Mouse (Mus musculus) heart, postnatal 0 days (tissue): ENCODE data around the gene Tlx3. TPM values are rescaled to one million over a fixed set of nuclear protein-coding genes. Genes with fewer than 3 reads are reported as not detected.
A peak's percentile ranks its signal among the peaks of the same experiment; 100 is the strongest.

Experiments
- ATAC-seq: fragments of 200-750 bp; cut with Nextera tagmentation; 2 replicates; pipeline ENCODE4 v1.8.0; 2017; ENCODE audit warnings: low read depth, moderate number of reproducible peaks, moderate library complexity; ENCODE audit not compliant: insufficient read depth
- DNase-seq: peaks from one replicate; pipeline ENCODE4 v3.0.0-alpha.2; 2016; ENCODE audit warnings: low spot score
- H3K27ac ChIP-seq: fragments of 300-500 bp; sonication (generic); 2 replicates; pipeline ENCODE4 v1.5.1; 2014; ENCODE audit warnings: low read depth, mild to moderate bottlenecking
- H3K27me3 ChIP-seq: fragments of 300-500 bp; sonication (generic); 2 replicates; pipeline ENCODE4 v1.6.1; 2014; ENCODE audit warnings: low read length, mixed read lengths; ENCODE audit not compliant: control insufficient read depth, insufficient read depth
- H3K36me3 ChIP-seq: fragments of 300-500 bp; sonication (generic); replicated peaks from 2 replicates; pipeline ENCODE4 v1.6.1; 2014; ENCODE audit warnings: low read length, mixed read lengths; ENCODE audit not compliant: control insufficient read depth, insufficient read depth
- H3K4me1 ChIP-seq: fragments of 300-500 bp; sonication (generic); 2 replicates; pipeline ENCODE4 v1.6.1; 2014; ENCODE audit warnings: antibody characterized with exemption; ENCODE audit not compliant: control insufficient read depth, insufficient read depth
- H3K4me2 ChIP-seq: fragments of 300-500 bp; sonication (generic); 2 replicates; pipeline ENCODE4 v1.6.1; 2014; ENCODE audit warnings: low read depth, mild to moderate bottlenecking, low read length, moderate library complexity
- H3K4me3 ChIP-seq: fragments of 300-500 bp; sonication (generic); 2 replicates; pipeline ENCODE4 v1.5.1; 2014; ENCODE audit warnings: low read depth, low read length
- H3K9ac ChIP-seq: fragments of 300-500 bp; sonication (generic); replicated peaks from 2 replicates; pipeline ENCODE4 v1.6.1; 2014; ENCODE audit warnings: low read depth, low read length, mixed read lengths
- H3K9me3 ChIP-seq: fragments of 300-500 bp; sonication (generic); replicated peaks from 2 replicates; pipeline ENCODE4 v1.6.1; 2016; ENCODE audit warnings: low read length; ENCODE audit not compliant: control insufficient read depth
- CTCF ChIP-seq: IDR thresholded peaks from 2 replicates; pipeline ENCODE4 v1.5.1; 2016; ENCODE audit warnings: antibody characterized with exemption, control low read depth, low read depth
- EP300 ChIP-seq: IDR thresholded peaks from 2 replicates; pipeline ENCODE4 v1.6.1; 2016; ENCODE audit warnings: antibody characterized with exemption, low read depth
- WGBS: fragments of 180-500 bp; shearing (Covaris S2); extraction: QIAGEN DNeasy Blood & Tissue Kit; methylation state at CpG from one replicate; pipeline ENCODE4 v1.1.7; 2014; 5-methylcytosine and 5-hydroxymethylcytosine counted together
- polyA plus RNA-seq: library from polyadenylated mRNA; unstranded; fragments of >200 nt; fragmentation: Nextera tagmentation; extraction: Ambion mirVana; gene quantifications from 2 replicates; pipeline ENCODE4 v1.2.1, GENCODE M21; 2015
- total RNA-seq: library from RNA; depleted of rRNA; stranded (reverse); fragments of >200 nt; gene quantifications from 2 replicates; pipeline ENCODE4 v1.2.3, GENCODE M21; 2014; ENCODE audit warnings: low replicate concordance

Gene Tlx3
- total and polyA plus RNA-seq, 2 experiments from 2014 or later = not detected

GRCm38 (mm10) chr11:33181804-33182203 is 21.6 kb downstream of the Tlx3 start:
- H3K27ac ChIP-seq = no peak overlapping the region
- H3K4me1 ChIP-seq = peaks cover 5% of the 10 kb centered on the region; the same call in 1 of the 2 replicates
- no peak overlapping the region for H3K4me3 ChIP-seq
- ATAC-seq (no peak), DNase-seq (no peak)
- 82% methylated on average over 3 of the region's 3 CpGs for WGBS
- H3K36me3 ChIP-seq = no peaks in the 10 kb centered on the region
- H3K27me3 ChIP-seq = peaks cover 38% of the 10 kb centered on the region
- no peak overlapping the region for H3K9ac ChIP-seq
- no peak overlapping the region for H3K4me2 ChIP-seq
- H3K9me3 ChIP-seq = no peaks in the 10 kb centered on the region
- no peak for TF ChIP-seq EP300

GRCm38 (mm10) chr11:33180701-33181116 is 22.7 kb downstream of the Tlx3 start:
- no peak overlapping the region for H3K9ac ChIP-seq

GRCm38 (mm10) chr11:33179802-33180201 is 23.6 kb downstream of the Tlx3 start:
- Histone ChIP-seq H3K36me3 (no peaks in the 10 kb centered on the region), H3K9me3 (no peaks in the 10 kb centered on the region), H3K4me1 (peaks cover 5% of the 10 kb centered on the region; the same call in 1 of the 2 replicates), H3K4me2 (no peak overlapping the region), H3K4me3 (no peak overlapping the region), H3K27me3 (peaks cover 40% of the 10 kb centered on the region), H3K9ac (no peak overlapping the region), H3K27ac (no peak overlapping the region)
- WGBS = 80% methylated on average over 1 of the region's 1 CpGs
- DNase-seq (no peak), ATAC-seq (no peak)
- TF ChIP-seq CTCF (no peak), EP300 (no peak)

More at GRCm38 (mm10) chr11:33180701-33181116, 22.7 kb downstream of the Tlx3 start:
- Histone ChIP-seq H3K4me2 (peak overlapping the region; percentile 52), H3K27me3 (peaks cover 40% of the 10 kb centered on the region), H3K36me3 (no peaks in the 10 kb centered on the region), H3K9me3 (no peaks in the 10 kb centered on the region), H3K4me1 (peaks cover 5% of the 10 kb centered on the region; the same call in 1 of the 2 replicates), H3K27ac (no peak overlapping the region), H3K4me3 (peak overlapping the region; percentile 12; the same call in 1 of the 2 replicates)
- TF ChIP-seq EP300 = no peak
- TF ChIP-seq CTCF = no peak
- ATAC-seq (no peak), DNase-seq (no peak)
- 5% methylated on average over 18 of the region's 18 CpGs for WGBS

GRCm38 (mm10) chr11:33176525-33177245 is 26.7 kb downstream of the Tlx3 start:
- WGBS = 33% methylated on average over 20 of the region's 20 CpGs
- Histone ChIP-seq H3K4me1 (peaks cover 5% of the 10 kb centered on the region; the same call in 1 of the 2 replicates), H3K27ac (no peak overlapping the region), H3K4me3 (no peak overlapping the region), H3K36me3 (no peaks in the 10 kb centered on the region), H3K27me3 (peaks cover 44% of the 10 kb centered on the region), H3K9me3 (no peaks in the 10 kb centered on the region), H3K4me2 (no peak overlapping the region), H3K9ac (no peak overlapping the region)
- peak; percentile 67 for DNase-seq
- TF ChIP-seq CTCF (peak; percentile 91), EP300 (no peak)
- no peak for ATAC-seq

- H3K9ac ChIP-seq = no peak overlapping the region
- 66% methylated on average over 2 of the region's 3 CpGs for WGBS
- peaks cover 45% of the 10 kb centered on the region for H3K27me3 ChIP-seq
- peaks cover 4% of the 10 kb centered on the region; the same call in 1 of the 2 replicates for H3K4me1 ChIP-seq
- H3K36me3 ChIP-seq = no peaks in the 10 kb centered on the region
- no peak overlapping the region for H3K27ac ChIP-seq
- TF ChIP-seq EP300 (no peak), CTCF (no peak)
- ATAC-seq = no peak
- no peak overlapping the region for H3K4me3 ChIP-seq
- no peak for DNase-seq
- no peaks in the 10 kb centered on the region for H3K9me3 ChIP-seq
- H3K4me2 ChIP-seq = no peak overlapping the region
Observed at GRCm38 (mm10) chr11:33175768-33176167, 27.6 kb downstream of the Tlx3 start.
